Mouse (Mus musculus): ENCODE data around the gene Gm10912. TPM values are rescaled to one million over a fixed set of nuclear protein-coding genes. Genes with fewer than 3 reads are reported as not detected.
"Not testable (repeated sequence)": the region's sequence is repeated elsewhere in the genome, so short reads cannot be mapped to it uniquely, and the experiment has no call there.

The Gm10912 gene
- polyA plus RNA-seq, 1 experiment from 2014 or later: not detected

- Histone ChIP-seq H3K36me3 (replicated peaks) (no peaks in the 10 kb centered on the region), H3K27me3 (ENCODE audit: poor library complexity, severe bottlenecking) (no peaks in the 10 kb centered on the region), H3K4me3 (no peak overlapping the region), H3K4me1 (no peaks in the 10 kb centered on the region), H3K27ac (no peak overlapping the region), H3K9me3 (no peaks in the 10 kb centered on the region)
- peak; percentile 7 for DNase-seq (ENCODE audit: extremely low spot score, low spot score)
Observed at GRCm38 (mm10) chr2:104082474-104082873, 16.8 kb downstream of the Gm10912 start.

GRCm38 (mm10) chr2:104084027-104084426 is 18.4 kb downstream of the Gm10912 start:
- H3K27me3 ChIP-seq (ENCODE audit: poor library complexity, severe bottlenecking); H3K9me3 ChIP-seq; H3K27ac ChIP-seq; H3K36me3 ChIP-seq (replicated peaks); H3K4me1 ChIP-seq; H3K4me3 ChIP-seq; DNase-seq (ENCODE audit: extremely low spot score, low spot score): not testable (repeated sequence)

GRCm38 (mm10) chr2:104087562-104087961 is 21.9 kb downstream of the Gm10912 start:
- not testable (repeated sequence) for DNase-seq (ENCODE audit: extremely low spot score, low spot score); H3K36me3 ChIP-seq (replicated peaks); H3K27ac ChIP-seq; H3K4me1 ChIP-seq; H3K9me3 ChIP-seq; H3K27me3 ChIP-seq (ENCODE audit: poor library complexity, severe bottlenecking); H3K4me3 ChIP-seq
- WGBS: 86% methylated on average over 1 of the region's 1 CpGs

- peaks cover 24% of the 10 kb centered on the region for H3K4me1 ChIP-seq
- H3K27me3 ChIP-seq (ENCODE audit: poor library complexity, severe bottlenecking): no peaks in the 10 kb centered on the region
- no peak overlapping the region for H3K27ac ChIP-seq
- no peak for DNase-seq (ENCODE audit: extremely low spot score, low spot score)
- H3K4me3 ChIP-seq: no peak overlapping the region
- H3K36me3 ChIP-seq (replicated peaks): no peaks in the 10 kb centered on the region
- 83% methylated on average over 2 of the region's 2 CpGs for WGBS
- no peaks in the 10 kb centered on the region for H3K9me3 ChIP-seq
Observed at GRCm38 (mm10) chr2:104093305-104093704, 27.7 kb downstream of the Gm10912 start.

GRCm38 (mm10) chr2:104095741-104096213 is 30.2 kb downstream of the Gm10912 start, which contains the start of gene Cd59a:
Gene Cd59a (plus strand): TSS chr2:104095801.
- H3K27me3 ChIP-seq (ENCODE audit: poor library complexity, severe bottlenecking): no peaks in the 10 kb centered on the region
- H3K4me3 ChIP-seq: peak within 1 kb of the TSS; percentile 60
- no peaks in the 10 kb centered on the region for H3K36me3 ChIP-seq (replicated peaks)
- peak; percentile 75 for DNase-seq (ENCODE audit: extremely low spot score, low spot score)
- H3K9me3 ChIP-seq: no peaks in the 10 kb centered on the region
- H3K27ac ChIP-seq: peak within 1 kb of the TSS; percentile 86
- 4% methylated on average over 15 of the region's 15 CpGs for WGBS
- peaks cover 34% of the 10 kb centered on the region for H3K4me1 ChIP-seq

- Histone ChIP-seq H3K9me3 (no peaks in the 10 kb centered on the region), H3K36me3 (replicated peaks) (no peaks in the 10 kb centered on the region), H3K27ac (peak overlapping the region; percentile 86), H3K27me3 (ENCODE audit: poor library complexity, severe bottlenecking) (no peaks in the 10 kb centered on the region), H3K4me1 (peaks cover 34% of the 10 kb centered on the region), H3K4me3 (peak overlapping the region; percentile 60)
- no peak for DNase-seq (ENCODE audit: extremely low spot score, low spot score)
- 46% methylated on average over 10 of the region's 10 CpGs for WGBS
Observed at GRCm38 (mm10) chr2:104096256-104096655, 30.6 kb downstream of the Gm10912 start.

- WGBS: 39% methylated on average over 1 of the region's 1 CpGs
- Histone ChIP-seq H3K4me1 (peaks cover 34% of the 10 kb centered on the region), H3K27ac (0 out of 2 replicates have a peak overlapping the region, but pooled peaks have one; percentile 40)
- H3K4me3 ChIP-seq; H3K9me3 ChIP-seq; H3K36me3 ChIP-seq (replicated peaks); DNase-seq (ENCODE audit: extremely low spot score, low spot score); H3K27me3 ChIP-seq (ENCODE audit: poor library complexity, severe bottlenecking): not testable (repeated sequence)
Observed at GRCm38 (mm10) chr2:104096796-104097195, 31.2 kb downstream of the Gm10912 start.

- not testable (repeated sequence) for H3K36me3 ChIP-seq (replicated peaks); H3K27me3 ChIP-seq (ENCODE audit: poor library complexity, severe bottlenecking); DNase-seq (ENCODE audit: extremely low spot score, low spot score); H3K9me3 ChIP-seq; H3K4me3 ChIP-seq
- Histone ChIP-seq H3K4me1 (peaks cover 34% of the 10 kb centered on the region), H3K27ac (0 out of 2 replicates have a peak overlapping the region, but pooled peaks have one; percentile 25)
- WGBS: 96% methylated on average over 4 of the region's 4 CpGs
Observed at GRCm38 (mm10) chr2:104097396-104097795, 31.8 kb downstream of the Gm10912 start.

- Histone ChIP-seq H3K4me1 (peaks cover 37% of the 10 kb centered on the region), H3K4me3 (no peak overlapping the region), H3K36me3 (replicated peaks) (no peaks in the 10 kb centered on the region), H3K27ac (peak overlapping the region; percentile 63; the same call in 1 of the 2 replicates), H3K27me3 (ENCODE audit: poor library complexity, severe bottlenecking) (no peaks in the 10 kb centered on the region), H3K9me3 (no peaks in the 10 kb centered on the region)
- 43% methylated on average over 3 of the region's 3 CpGs for WGBS
- DNase-seq (ENCODE audit: extremely low spot score, low spot score): no peak
Observed at GRCm38 (mm10) chr2:104098529-104099230, 33.1 kb downstream of the Gm10912 start.

GRCm38 (mm10) chr2:104099231-104099585 is 33.6 kb downstream of the Gm10912 start:
- no peak for DNase-seq (ENCODE audit: extremely low spot score, low spot score)
- Histone ChIP-seq H3K9me3 (no peaks in the 10 kb centered on the region), H3K4me1 (peaks cover 37% of the 10 kb centered on the region), H3K4me3 (no peak overlapping the region), H3K27me3 (ENCODE audit: poor library complexity, severe bottlenecking) (no peaks in the 10 kb centered on the region), H3K36me3 (replicated peaks) (no peaks in the 10 kb centered on the region), H3K27ac (peak overlapping the region; percentile 63; the same call in 1 of the 2 replicates)
- WGBS: 95% methylated on average over 2 of the region's 2 CpGs

- Histone ChIP-seq H3K4me1 (peaks cover 37% of the 10 kb centered on the region), H3K9me3 (no peaks in the 10 kb centered on the region), H3K36me3 (replicated peaks) (no peaks in the 10 kb centered on the region), H3K27ac (no peak overlapping the region), H3K27me3 (ENCODE audit: poor library complexity, severe bottlenecking) (no peaks in the 10 kb centered on the region), H3K4me3 (no peak overlapping the region)
- DNase-seq (ENCODE audit: extremely low spot score, low spot score): no peak
- WGBS: 48% methylated on average over 1 of the region's 1 CpGs
Observed at GRCm38 (mm10) chr2:104099946-104100345, 34.3 kb downstream of the Gm10912 start.

- H3K27me3 ChIP-seq (ENCODE audit: poor library complexity, severe bottlenecking): no peaks in the 10 kb centered on the region
- no peak overlapping the region for H3K4me3 ChIP-seq
- H3K4me1 ChIP-seq: peaks cover 7% of the 10 kb centered on the region; the same call in 1 of the 2 replicates
- H3K36me3 ChIP-seq (replicated peaks): no peaks in the 10 kb centered on the region
- 91% methylated on average over 6 of the region's 6 CpGs for WGBS
- H3K9me3 ChIP-seq: no peaks in the 10 kb centered on the region
- DNase-seq (ENCODE audit: extremely low spot score, low spot score): no peak
- no peak overlapping the region for H3K27ac ChIP-seq
Observed at GRCm38 (mm10) chr2:104104800-104105199, 39.2 kb downstream of the Gm10912 start.

GRCm38 (mm10) chr2:104109021-104109420 is 43.4 kb downstream of the Gm10912 start:
- DNase-seq (ENCODE audit: extremely low spot score, low spot score); H3K27me3 ChIP-seq (ENCODE audit: poor library complexity, severe bottlenecking); H3K4me1 ChIP-seq; H3K9me3 ChIP-seq; H3K27ac ChIP-seq; H3K4me3 ChIP-seq; H3K36me3 ChIP-seq (replicated peaks): not testable (repeated sequence)
- 97% methylated on average over 2 of the region's 2 CpGs for WGBS
